Mouse (Mus musculus) ES-Bruce4 (cell line): Measurements from ENCODE around the gene Atp2b2.

Experiments used
- CTCF ChIP-seq: IDR thresholded peaks from one replicate; pipeline ENCODE4 v1.8.1; 2011; ENCODE audit warnings: low read depth, low read length
- POLR2A ChIP-seq: IDR thresholded peaks from one replicate; pipeline ENCODE4 v1.8.1; 2011; ENCODE audit warnings: low read length; ENCODE audit not compliant: insufficient read depth

- TF ChIP-seq CTCF (no peak), POLR2A (no peak)
These were observed 134.3 kb downstream of the Atp2b2 start for GRCm38 (mm10) chr6:113908066-113908465.
